Mouse (Mus musculus) testis, adult 2 months (tissue): Measurements from ENCODE around the gene D630045J12Rik.

Experiments used
- CTCF ChIP-seq: fragments of 200-500 bp; IDR thresholded peaks from 2 replicates; pipeline ENCODE4 v1.5.1; 2012; ENCODE audit warnings: low read depth, mild to moderate bottlenecking, inconsistent platforms, low read length, moderate library complexity; ENCODE audit not compliant: control insufficient read depth, insufficient read depth, insufficient replicate concordance
- POLR2A ChIP-seq: fragments of 200-500 bp; IDR thresholded peaks from 2 replicates; pipeline ENCODE4 v1.6.1; 2012; ENCODE audit warnings: low read depth, mild to moderate bottlenecking, inconsistent platforms, low read length, moderate library complexity; ENCODE audit not compliant: control insufficient read depth

DNA sequence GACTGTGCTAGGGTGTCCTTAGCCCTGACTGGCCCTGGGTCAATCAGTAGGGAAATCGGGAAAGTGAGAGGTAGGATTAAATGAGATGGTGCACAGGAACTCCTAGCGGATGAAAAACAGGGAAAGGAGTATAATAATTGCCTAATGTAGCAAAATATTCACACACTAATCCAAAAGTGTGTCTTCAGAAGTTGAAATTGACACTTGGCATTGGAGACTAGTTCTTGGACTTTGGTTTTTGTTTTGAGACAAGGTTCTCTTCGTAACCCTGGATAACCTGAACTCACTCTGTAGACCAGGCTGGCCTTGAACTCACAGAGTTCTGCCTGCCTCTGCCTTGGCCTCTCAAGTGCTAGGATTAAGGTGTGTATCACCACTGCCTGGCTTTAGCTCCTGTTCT is 20.0 kb downstream of the D630045J12Rik start:
- TF ChIP-seq CTCF (no peak), POLR2A (no peak)
